Mouse (Mus musculus): ENCODE results near the gene Vwa2.

Gene Vwa2

DNA sequence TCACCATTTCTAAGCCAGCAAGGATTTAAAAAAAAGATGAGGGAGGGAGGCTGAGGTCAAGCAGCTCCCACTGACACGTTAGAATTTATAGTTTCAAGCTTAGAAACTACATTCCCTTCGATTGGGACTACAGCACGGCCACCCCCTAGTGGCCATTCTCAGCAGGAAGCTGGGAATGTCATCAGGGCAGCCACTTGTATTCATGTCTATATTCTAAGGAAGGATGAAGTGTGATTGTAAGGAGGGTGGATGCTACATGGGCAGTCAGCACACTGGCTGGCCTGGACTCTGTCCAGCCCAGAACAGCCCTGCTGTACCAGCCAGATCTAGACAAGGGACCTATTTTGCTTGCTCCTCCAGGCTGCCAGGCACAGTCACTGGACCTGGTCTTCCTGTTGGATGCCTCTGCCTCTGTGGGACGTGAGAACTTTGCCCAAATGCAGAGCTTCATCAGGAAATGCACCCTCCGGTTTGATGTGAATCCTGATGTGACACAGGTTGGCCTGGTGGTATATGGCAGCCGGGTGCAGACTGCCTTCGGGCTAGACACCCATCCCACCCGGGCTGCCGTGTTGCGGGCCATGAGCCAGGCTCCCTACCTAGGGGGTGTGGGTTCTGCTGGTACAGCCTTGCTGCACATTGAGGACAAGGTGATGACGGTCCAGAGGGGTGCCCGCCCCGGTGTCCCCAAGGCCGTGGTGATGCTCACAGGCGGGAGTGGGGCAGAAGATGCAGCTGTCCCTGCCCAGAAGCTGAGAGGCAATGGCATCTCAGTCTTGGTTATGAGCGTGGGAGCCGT lies 34.6 kb downstream of the Vwa2 start:
- no peak for DNase-seq

GRCm38 (mm10) chr19:56910561-56910960 lies 36.5 kb downstream of the Vwa2 start:
- DNase-seq = no peak

- DNase-seq = peak; percentile 29 to 35
Observed at GRCm38 (mm10) chr19:56913761-56914160, 39.7 kb downstream of the Vwa2 start.

GRCm38 (mm10) chr19:56914658-56915057 lies 40.6 kb downstream of the Vwa2 start:
- DNase-seq = no peak

GRCm38 (mm10) chr19:56915084-56915483 lies 41.0 kb downstream of the Vwa2 start:
- DNase-seq = peak; percentile 83 to 88

DNA sequence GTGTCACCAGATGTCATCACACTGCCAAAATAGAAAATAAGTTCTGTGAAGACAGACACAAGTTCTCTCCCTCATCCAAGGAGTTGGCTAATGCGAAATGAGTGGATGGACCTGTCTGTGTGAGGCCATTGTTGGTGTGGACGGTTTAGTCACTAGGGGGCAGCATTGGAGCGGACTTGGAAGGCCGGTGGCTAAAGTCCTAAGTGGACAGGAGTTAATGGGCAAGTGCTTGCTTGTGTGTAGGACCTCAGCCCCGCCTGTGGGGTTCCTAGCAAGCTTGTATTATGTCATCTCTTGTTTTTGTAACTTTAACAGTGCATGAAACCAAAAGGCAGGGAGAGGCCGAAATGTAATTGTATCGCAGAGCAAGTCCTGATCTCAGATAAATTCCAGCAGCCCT lies 45.6 kb downstream of the Vwa2 start:
- DNase-seq = peak; percentile 88 to 92

- DNase-seq = no peak
Observed at GRCm38 (mm10) chr19:56920232-56920631, 46.2 kb downstream of the Vwa2 start.

- DNase-seq = no peak
Observed at GRCm38 (mm10) chr19:56921744-56922143, 47.7 kb downstream of the Vwa2 start.

- no peak for DNase-seq
Observed at GRCm38 (mm10) chr19:56929392-56929791, 55.3 kb downstream of the Vwa2 start.

DNA sequence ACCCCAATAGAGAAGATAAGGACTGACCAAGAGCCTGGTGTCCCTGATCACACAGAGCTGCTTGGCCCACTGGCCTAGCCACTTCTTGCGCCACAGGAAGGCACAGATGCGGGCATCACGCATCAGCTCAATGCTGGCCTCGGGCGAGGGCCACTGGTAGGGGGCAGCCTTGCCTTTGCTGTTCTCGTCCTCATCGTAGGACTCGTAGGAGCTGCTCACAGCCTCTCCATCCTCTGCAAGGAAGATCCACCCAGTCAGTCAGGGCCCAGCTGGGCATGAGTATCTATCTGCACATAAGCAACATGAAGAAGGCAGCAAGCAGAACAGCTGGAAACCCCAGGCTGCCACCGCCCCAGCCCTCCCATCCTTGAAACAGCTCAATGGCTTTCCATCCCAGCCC lies 56.0 kb downstream of the Vwa2 start:
- DNase-seq = no peak

- DNase-seq = no peak
Observed at GRCm38 (mm10) chr19:56933800-56934199, 59.8 kb downstream of the Vwa2 start.

DNA sequence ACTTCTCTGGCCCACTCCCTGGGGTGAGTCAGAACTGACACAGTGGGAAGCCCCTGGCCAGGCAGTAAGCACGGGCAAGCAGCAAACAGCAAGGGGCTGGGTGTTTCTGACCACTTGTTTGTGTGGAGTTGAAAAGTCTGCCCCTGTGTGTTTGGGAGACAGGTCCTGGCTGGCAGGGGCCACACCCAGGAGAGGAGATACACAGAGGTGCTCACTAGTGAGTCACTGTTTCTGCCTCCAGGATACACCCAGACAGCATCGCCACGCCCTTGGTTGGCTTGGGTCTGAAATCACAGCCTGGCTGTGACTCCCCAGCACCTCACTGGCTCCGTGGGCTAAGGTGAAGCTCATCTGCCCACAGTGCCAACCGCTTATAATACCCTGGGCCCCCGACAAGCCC lies 61.1 kb downstream of the Vwa2 start:
- no peak for DNase-seq

- no peak for DNase-seq
Observed at GRCm38 (mm10) chr19:56935777-56936176, 61.7 kb downstream of the Vwa2 start.

GRCm38 (mm10) chr19:56936253-56936652 lies 62.2 kb downstream of the Vwa2 start:
- DNase-seq = no peak

- DNase-seq = no peak
Observed at GRCm38 (mm10) chr19:56937911-56938310, 63.9 kb downstream of the Vwa2 start.

GRCm38 (mm10) chr19:56939826-56940225 lies 65.8 kb downstream of the Vwa2 start:
- DNase-seq = peak; percentile 20 to 25

GRCm38 (mm10) chr19:56940507-56940906 lies 66.5 kb downstream of the Vwa2 start:
- peak in 1 of 2 experiments; percentile 24 for DNase-seq

DNA sequence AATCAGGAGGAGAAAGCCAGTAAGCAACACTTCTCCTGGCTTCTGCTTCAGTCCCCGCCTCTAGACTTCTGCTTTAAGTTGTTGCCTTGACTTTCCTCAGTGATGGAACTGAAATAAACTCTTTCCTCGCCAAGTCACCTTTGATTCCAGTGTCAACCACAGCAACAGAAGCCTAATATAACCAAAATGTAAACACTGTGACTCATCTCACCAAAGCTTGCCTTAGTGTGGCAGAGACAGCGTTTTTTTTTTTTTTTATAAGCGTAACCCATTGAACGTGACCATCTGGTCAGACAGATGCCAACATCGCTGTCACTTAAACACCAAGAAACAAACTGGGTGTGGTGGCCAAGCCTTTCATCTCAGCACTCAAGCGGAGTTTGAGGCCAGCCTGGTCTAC lies 68.2 kb downstream of the Vwa2 start:
- no peak for DNase-seq

GRCm38 (mm10) chr19:56944211-56944610 lies 70.2 kb downstream of the Vwa2 start:
- DNase-seq = no peak

DNA sequence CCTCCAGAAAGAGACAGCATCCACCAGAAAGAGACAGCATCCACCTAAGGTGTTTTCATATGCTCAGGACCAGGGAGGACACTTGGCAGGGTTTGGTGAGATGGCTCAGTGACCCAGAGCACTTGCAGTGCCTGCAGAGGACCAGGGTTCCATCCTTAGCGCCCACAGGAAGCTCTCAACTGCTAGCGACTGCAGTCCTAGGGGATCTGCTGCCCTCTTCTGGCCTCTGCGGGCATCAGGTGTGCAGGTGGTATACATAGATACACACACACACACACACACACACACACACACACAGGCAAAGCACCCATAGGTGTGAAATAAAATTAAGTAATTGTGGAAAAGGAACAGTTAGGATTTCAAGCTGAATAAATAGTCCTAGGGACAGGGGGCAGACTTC lies 70.8 kb downstream of the Vwa2 start:
- DNase-seq = no peak

DNA sequence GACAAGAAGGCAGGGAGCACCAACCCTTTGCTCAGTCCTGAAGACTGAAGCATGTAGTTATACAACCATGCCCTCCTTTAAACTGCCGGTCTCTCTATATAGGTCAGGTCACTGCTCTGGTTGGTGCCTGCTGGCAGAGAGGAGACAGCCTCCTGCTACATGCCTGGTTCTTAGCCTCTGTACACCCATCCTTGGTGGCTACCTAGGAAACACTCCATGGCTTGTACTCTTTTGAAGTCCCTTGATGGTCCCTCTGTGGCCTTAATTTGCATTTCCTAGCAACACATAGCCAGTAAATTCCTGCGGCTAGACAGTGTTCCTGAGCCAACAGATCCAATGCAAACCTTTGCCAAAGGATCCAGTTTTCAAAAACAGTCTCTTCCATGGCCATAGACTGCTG lies 71.6 kb downstream of the Vwa2 start:
- no peak for DNase-seq

DNA sequence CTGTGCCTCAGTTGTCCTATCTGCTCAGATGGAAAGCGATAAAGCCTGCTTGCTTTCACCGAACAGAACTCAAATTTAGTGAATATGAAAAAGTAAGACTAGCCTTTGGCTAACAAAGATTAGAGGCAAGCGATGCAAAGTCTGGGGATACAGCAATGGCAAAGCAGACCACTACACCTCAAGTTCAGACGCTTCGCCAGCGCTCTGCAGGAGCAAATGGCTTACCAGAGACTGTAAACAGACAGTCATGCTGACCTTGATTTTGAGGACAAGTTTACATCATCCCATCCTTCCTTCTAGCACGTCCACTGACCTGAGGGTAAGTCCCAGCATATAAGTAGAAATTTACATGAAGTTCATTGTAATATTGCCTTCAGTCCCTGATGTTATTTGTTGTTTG lies 72.2 kb downstream of the Vwa2 start:
- no peak for DNase-seq

- no peak for DNase-seq
Observed at GRCm38 (mm10) chr19:56946727-56947126, 72.7 kb downstream of the Vwa2 start.

DNA sequence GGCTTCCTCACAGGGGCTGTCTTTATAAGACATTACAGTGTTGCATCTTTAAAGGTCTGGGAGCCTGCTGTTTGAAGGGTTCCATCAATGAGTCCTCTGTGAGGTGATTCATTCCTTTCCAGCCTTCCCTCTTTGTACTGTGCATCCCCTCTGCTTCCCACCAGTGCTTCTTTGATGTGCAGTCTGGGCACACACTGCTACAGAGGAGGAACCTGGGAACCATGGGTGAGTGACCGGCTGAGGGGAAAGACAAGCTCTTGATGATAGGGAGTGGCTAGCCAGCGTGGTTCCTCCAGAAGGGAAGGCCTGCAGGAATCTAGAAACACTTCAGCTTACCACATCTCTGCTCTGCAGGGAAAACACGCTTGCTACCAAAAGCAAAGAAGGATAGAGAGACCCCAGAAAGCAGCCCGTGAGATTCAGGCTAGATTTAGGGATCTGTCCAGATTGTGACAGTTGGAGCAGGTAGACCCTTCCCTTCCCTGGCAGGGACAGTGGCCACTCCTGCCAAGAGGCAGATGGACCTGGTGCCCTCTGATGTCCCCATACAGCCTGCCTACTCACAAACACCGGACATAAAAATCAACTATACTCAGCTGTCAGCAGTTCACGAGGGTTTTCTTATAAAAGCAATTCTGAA lies 74.0 kb downstream of the Vwa2 start:
- no peak for DNase-seq

GRCm38 (mm10) chr19:56949868-56950267 lies 75.8 kb downstream of the Vwa2 start:
- no peak for DNase-seq

All from lung, adult 18-20 months (tissue).